Mouse (Mus musculus) heart, adult 2 months (tissue): ENCODE measurements around the gene Eya4. TPM values are rescaled to one million over a fixed set of nuclear protein-coding genes. Genes with fewer than 3 reads are reported as not detected.

Experiments used
- DNase-seq, 2 experiments: peaks; one replicate each; pipeline ENCODE4 v3.0.0; 2021
- H3K27ac ChIP-seq: fragments of 200-600 bp; 2 replicates; pipeline ENCODE4 v1.8.1; 2022
- H3K27me3 ChIP-seq: fragments of 200-500 bp; 2 replicates; pipeline ENCODE4 v1.6.1; 2012; ENCODE audit warnings: mild to moderate bottlenecking, low read length, inconsistent platforms, mixed read lengths; ENCODE audit not compliant: control insufficient read depth, insufficient read depth
- H3K36me3 ChIP-seq: fragments of 200-500 bp; 2 replicates; pipeline ENCODE4 v1.6.1; 2012; ENCODE audit warnings: low read length, inconsistent platforms; ENCODE audit not compliant: control insufficient read depth, insufficient read depth
- H3K4me1 ChIP-seq: fragments of 200-500 bp; 2 replicates; pipeline ENCODE4 v1.6.1; 2011; ENCODE audit warnings: low read length; ENCODE audit not compliant: control insufficient read depth, insufficient read depth
- H3K4me3 ChIP-seq: fragments of 200-600 bp; 2 replicates; pipeline ENCODE4 v1.8.1; 2022
- H3K79me2 ChIP-seq: fragments of 200-500 bp; replicated peaks from 2 replicates; pipeline ENCODE4 v1.6.1; 2012; ENCODE audit warnings: mild to moderate bottlenecking, inconsistent platforms, low read length, moderate library complexity, mixed read lengths; ENCODE audit not compliant: control insufficient read depth, insufficient read depth
- H3K9ac ChIP-seq: fragments of 200-500 bp; 2 replicates; pipeline ENCODE4 v1.6.1; 2012; ENCODE audit warnings: low read depth, mild to moderate bottlenecking, control low read depth, inconsistent platforms, low read length, mixed read lengths
- CTCF ChIP-seq: fragments of 200-600 bp; IDR thresholded peaks from 2 replicates; pipeline ENCODE4 v1.8.1; 2022; ENCODE audit warnings: antibody characterized with exemption, mild to moderate bottlenecking, moderate library complexity
- EP300 ChIP-seq: fragments of 200-500 bp; IDR thresholded peaks from 2 replicates; pipeline ENCODE4 v1.6.1; 2011; ENCODE audit warnings: low read depth, low read length, control low read depth; ENCODE audit not compliant: insufficient read depth
- POLR2A ChIP-seq: fragments of 200-500 bp; IDR thresholded peaks from 2 replicates; pipeline ENCODE4 v1.6.1; 2011; ENCODE audit warnings: mild to moderate bottlenecking, low read depth, low read length, control low read depth; ENCODE audit not compliant: insufficient read depth
- WGBS: fragments of 180-500 bp; shearing (Covaris S2); methylation state at CpG from one replicate; pipeline ENCODE4 v1.1.7; 2018; 5-methylcytosine and 5-hydroxymethylcytosine counted together
- intact Hi-C: fragments of 180-260 bp; cut with DNase I; formaldehyde crosslinking; loops from one replicate; pipeline ENCODE4 v1.15.1; 2025
- polyA plus RNA-seq: library from polyadenylated mRNA; depleted of rRNA; stranded (reverse); fragments of >200 nt; gene quantifications from 2 replicates; pipeline ENCODE4 v1.2.3, GENCODE M21; 2012
- total RNA-seq, 2 experiments: library from RNA; stranded (reverse); gene quantifications; 2 replicates each; pipeline ENCODE4 v1.2.3; 2021

The Eya4 gene
- total and polyA plus RNA-seq, 3 experiments: 0.16 to 0.23 (median 0.23) TPM

DNA sequence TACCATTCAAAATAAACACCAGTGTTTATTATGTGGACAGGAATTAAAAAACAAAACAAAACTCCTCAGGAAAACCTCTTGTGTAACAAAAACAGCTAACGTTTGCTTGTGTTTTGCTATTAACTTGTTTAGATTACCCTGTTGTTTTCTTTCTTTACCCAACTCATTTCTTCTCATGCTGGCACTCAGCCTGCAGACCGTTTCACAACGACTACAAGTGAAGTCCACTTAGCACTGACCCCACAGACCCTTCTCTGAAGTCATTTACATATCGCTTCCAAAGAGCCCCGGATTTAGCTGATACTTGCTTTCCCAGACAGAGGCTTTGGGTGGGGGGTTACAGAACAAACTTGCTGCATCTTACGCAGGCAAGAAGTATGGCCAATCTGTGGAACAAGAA, 286.9 kb downstream of the Eya4 start:
- 49% methylated on average over 6 of the region's 6 CpGs for WGBS
- DNase-seq: no peak
- H3K9ac ChIP-seq: no peak overlapping the region
- no peaks in the 10 kb centered on the region for H3K27me3 ChIP-seq
- intact Hi-C loops: no loop called here
- no peak overlapping the region for H3K27ac ChIP-seq
- no peaks in the 10 kb centered on the region for H3K36me3 ChIP-seq
- H3K4me1 ChIP-seq: no peaks in the 10 kb centered on the region
- TF ChIP-seq CTCF: no peak
- TF ChIP-seq POLR2A: no peak
- no peak for TF ChIP-seq EP300
- no peaks in the 10 kb centered on the region for H3K79me2 ChIP-seq
- no peak overlapping the region for H3K4me3 ChIP-seq

- Histone ChIP-seq H3K4me3 (no peak overlapping the region), H3K9ac (no peak overlapping the region), H3K36me3 (no peaks in the 10 kb centered on the region), H3K27ac (no peak overlapping the region), H3K27me3 (no peaks in the 10 kb centered on the region), H3K4me1 (no peaks in the 10 kb centered on the region), H3K79me2 (no peaks in the 10 kb centered on the region)
- TF ChIP-seq EP300 (no peak), POLR2A (no peak), CTCF (no peak)
- DNase-seq: no peak
- WGBS: 76% methylated on average over 5 of the region's 5 CpGs
- intact Hi-C loops: no loop called here
Observed at GRCm38 (mm10) chr10:23062719-23063118, 287.9 kb downstream of the Eya4 start.

DNA sequence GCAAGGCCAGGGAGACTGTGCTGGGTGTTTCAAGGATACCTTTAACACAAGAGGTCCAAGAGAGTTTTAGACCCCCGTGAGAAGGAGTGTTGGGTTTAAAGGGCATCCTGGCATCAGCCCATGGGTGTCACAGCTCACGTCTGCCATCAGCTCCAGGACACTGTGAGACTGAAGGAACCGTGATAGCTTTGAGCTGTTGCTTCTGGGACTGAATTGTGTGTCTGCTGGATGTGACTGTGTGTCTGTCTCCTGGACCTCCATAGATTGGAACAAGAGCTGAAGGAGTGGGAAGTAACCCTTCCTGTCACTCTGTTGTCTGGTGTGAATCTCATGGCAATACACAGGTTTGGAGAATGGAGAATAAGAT, 289.9 kb downstream of the Eya4 start:
- intact Hi-C loops: no loop called here
- Histone ChIP-seq H3K27ac (no peak overlapping the region), H3K9ac (no peak overlapping the region), H3K4me1 (no peaks in the 10 kb centered on the region), H3K4me3 (no peak overlapping the region), H3K27me3 (no peaks in the 10 kb centered on the region), H3K36me3 (no peaks in the 10 kb centered on the region), H3K79me2 (no peaks in the 10 kb centered on the region)
- TF ChIP-seq CTCF: no peak
- TF ChIP-seq POLR2A: no peak
- no peak for TF ChIP-seq EP300
- 58% methylated on average over 3 of the region's 3 CpGs for WGBS
- DNase-seq: no peak

DNA sequence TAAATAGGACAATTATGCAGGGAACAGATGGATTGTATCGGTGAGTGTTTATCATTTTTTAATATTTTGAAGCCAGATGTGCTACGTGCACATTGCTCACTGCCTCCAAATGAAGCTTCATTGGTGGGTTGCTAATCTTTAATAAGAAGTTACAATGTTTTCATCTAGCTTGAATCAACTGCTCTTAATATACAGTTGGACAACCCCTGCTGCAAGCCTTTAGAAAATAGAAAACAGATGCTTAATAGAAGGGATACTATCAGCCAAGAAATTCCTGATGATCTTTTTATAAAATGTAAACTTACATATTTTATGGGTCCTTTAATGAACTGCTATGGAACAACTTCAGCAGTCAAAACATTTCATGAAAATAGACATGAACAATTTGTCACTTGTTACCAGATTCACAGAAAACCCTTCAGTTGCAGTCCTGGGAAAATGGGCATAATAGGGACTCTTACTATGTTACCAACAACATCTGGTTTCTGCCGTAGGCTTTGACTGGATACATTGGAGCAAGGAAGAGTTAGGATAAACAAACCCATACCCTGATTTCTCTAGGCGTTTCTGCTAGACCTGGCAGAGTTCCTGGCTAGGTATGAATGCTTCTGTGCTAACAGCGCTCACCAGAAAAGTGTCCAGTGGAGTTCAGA, 290.4 kb downstream of the Eya4 start:
- DNase-seq: no peak
- intact Hi-C loops: no loop called here

DNA sequence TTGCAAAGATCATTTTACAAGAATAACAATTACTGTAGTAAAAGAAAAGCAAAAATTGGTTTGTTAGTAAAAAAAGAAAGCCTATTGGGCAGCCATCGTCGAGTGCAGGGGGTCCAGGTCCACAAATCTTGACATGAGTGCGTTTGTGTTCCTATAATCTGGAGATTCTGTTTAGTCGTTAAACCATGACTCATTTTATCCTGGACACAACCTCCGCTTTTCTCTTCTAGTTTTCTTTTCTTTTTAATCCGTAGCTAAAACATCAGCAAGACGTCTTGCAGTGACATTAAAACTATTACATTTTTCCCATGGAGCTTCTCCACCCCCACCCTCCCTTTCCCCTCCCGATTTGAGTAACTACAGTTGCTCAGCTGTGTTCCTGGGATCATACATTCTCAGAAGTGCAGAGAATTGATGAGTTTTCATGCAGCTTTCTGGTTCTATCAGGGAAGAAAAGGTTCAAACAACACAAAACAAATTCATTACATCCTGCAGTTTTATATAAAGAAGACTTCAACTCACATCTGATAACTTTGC, 297.1 kb downstream of the Eya4 start:
- Histone ChIP-seq H3K9ac (no peak overlapping the region), H3K4me3 (no peak overlapping the region), H3K27ac (no peak overlapping the region), H3K79me2 (no peaks in the 10 kb centered on the region), H3K4me1 (no peaks in the 10 kb centered on the region), H3K27me3 (no peaks in the 10 kb centered on the region), H3K36me3 (no peaks in the 10 kb centered on the region)
- TF ChIP-seq EP300 (no peak), CTCF (no peak), POLR2A (no peak)
- intact Hi-C loops: loop anchor here (2.0 kb wide), 1 partner anchor 63 kb away; no protein-coding TSS in a partner anchor
- WGBS: 57% methylated on average over 8 of the region's 8 CpGs
- DNase-seq: no peak

More for the DNA sequence above, 290.4 kb downstream of the Eya4 start:
- Histone ChIP-seq H3K27ac (no peak overlapping the region), H3K9ac (no peak overlapping the region), H3K4me3 (no peak overlapping the region), H3K36me3 (no peaks in the 10 kb centered on the region), H3K27me3 (no peaks in the 10 kb centered on the region), H3K79me2 (no peaks in the 10 kb centered on the region), H3K4me1 (no peaks in the 10 kb centered on the region)
- 57% methylated on average over 5 of the region's 5 CpGs for WGBS
- TF ChIP-seq POLR2A (no peak), CTCF (no peak)
